Mouse (Mus musculus): ENCODE results near the gene Cd300lf.

- TF ChIP-seq CTCF (IDR thresholded peaks at IDR 0.05; ENCODE audit: low read depth) = no peak
- TF ChIP-seq EP300 (IDR thresholded peaks at IDR 0.05; ENCODE audit: low read depth) = no peak
Measured at GRCm38 (mm10) chr11:115129508-115130126, 4.2 kb downstream of the Cd300lf start.
